Mouse (Mus musculus) heart, embryonic 11.5 days (tissue): ENCODE measurements around the gene Glis1. TPM values are rescaled to one million over a fixed set of nuclear protein-coding genes. Genes with fewer than 3 reads are reported as not detected.
A peak's percentile ranks its signal among the peaks of the same experiment; 100 is the strongest.

Source experiments
- ATAC-seq: fragments of 200-750 bp; cut with Nextera tagmentation; replicated peaks from 2 replicates; pipeline ENCODE4 v1.8.0; 2017; ENCODE audit warnings: moderate library complexity; ENCODE audit not compliant: insufficient number of reproducible peaks, low FRiP score, low TSS enrichment
- H3K27ac ChIP-seq: fragments of 300-500 bp; sonication (generic); 2 replicates; pipeline ENCODE4 v1.5.1; 2014; ENCODE audit warnings: mild to moderate bottlenecking, low read depth, low read length
- H3K27me3 ChIP-seq: fragments of 300-500 bp; sonication (generic); 2 replicates; pipeline ENCODE4 v1.6.1; 2014; ENCODE audit warnings: mild to moderate bottlenecking, low read length, mixed read lengths; ENCODE audit not compliant: control insufficient read depth, insufficient read depth
- H3K36me3 ChIP-seq: fragments of 300-500 bp; sonication (generic); 2 replicates; pipeline ENCODE4 v1.6.1; 2014; ENCODE audit warnings: mild to moderate bottlenecking, low read length, moderate library complexity, mixed read lengths; ENCODE audit not compliant: control insufficient read depth, insufficient read depth
- H3K4me1 ChIP-seq: fragments of 300-500 bp; sonication (generic); 2 replicates; pipeline ENCODE4 v1.6.1; 2014; ENCODE audit warnings: low read length; ENCODE audit not compliant: control insufficient read depth, insufficient read depth
- H3K4me2 ChIP-seq: fragments of 300-500 bp; sonication (generic); 2 replicates; pipeline ENCODE4 v1.6.1; 2014; ENCODE audit warnings: mild to moderate bottlenecking, moderate library complexity
- H3K4me3 ChIP-seq: fragments of 300-500 bp; sonication (generic); 2 replicates; pipeline ENCODE4 v1.5.1; 2014; ENCODE audit warnings: low read depth, low read length
- H3K9ac ChIP-seq: fragments of 300-500 bp; sonication (generic); 2 replicates; pipeline ENCODE4 v1.6.1; 2014; ENCODE audit warnings: mild to moderate bottlenecking, low read depth, low read length, moderate library complexity
- H3K9me3 ChIP-seq: fragments of 300-500 bp; sonication (generic); replicated peaks from 2 replicates; pipeline ENCODE4 v1.6.1; 2016; ENCODE audit warnings: low read length; ENCODE audit not compliant: control insufficient read depth
- WGBS: fragments of 180-500 bp; shearing (Covaris S2); extraction: QIAGEN DNeasy Blood & Tissue Kit; methylation state at CpG from one replicate; pipeline ENCODE4 v1.1.7; 2014; ENCODE audit not compliant: insufficient replicate concordance; 5-methylcytosine and 5-hydroxymethylcytosine counted together
- polyA plus RNA-seq: library from polyadenylated mRNA; unstranded; fragments of >200 nt; fragmentation: Nextera tagmentation; extraction: Ambion mirVana; gene quantifications from 2 replicates; pipeline ENCODE4 v1.2.1, GENCODE M21; 2014

Glis1 gene
- polyA plus RNA-seq, 1 experiment from 2014 or later, result 0.94 TPM

GRCm38 (mm10) chr4:107442288-107442687 is 7.9 kb downstream of the Glis1 start:
- Histone ChIP-seq H3K4me3 (no peak overlapping the region), H3K9ac (no peak overlapping the region), H3K36me3 (no peaks in the 10 kb centered on the region), H3K4me2 (no peak overlapping the region), H3K4me1 (no peaks in the 10 kb centered on the region), H3K9me3 (no peaks in the 10 kb centered on the region; the same call in 1 of the 2 replicates), H3K27ac (no peak overlapping the region), H3K27me3 (peaks cover 46% of the 10 kb centered on the region)
- ATAC-seq, result no peak
- 75% methylated on average over 11 of the region's 11 CpGs for WGBS

GRCm38 (mm10) chr4:107442891-107443483 is 8.6 kb downstream of the Glis1 start:
- Histone ChIP-seq H3K4me3 (no peak overlapping the region), H3K27me3 (peaks cover 39% of the 10 kb centered on the region)
- ATAC-seq, result no peak

GRCm38 (mm10) chr4:107443621-107444020 is 9.2 kb downstream of the Glis1 start:
- Histone ChIP-seq H3K36me3 (no peaks in the 10 kb centered on the region), H3K4me1 (no peaks in the 10 kb centered on the region), H3K9me3 (no peaks in the 10 kb centered on the region; the same call in 1 of the 2 replicates), H3K9ac (no peak overlapping the region), H3K27me3 (peaks cover 32% of the 10 kb centered on the region), H3K27ac (no peak overlapping the region), H3K4me2 (no peak overlapping the region), H3K4me3 (no peak overlapping the region)
- ATAC-seq, result no peak
- WGBS, result 66% methylated on average over 11 of the region's 11 CpGs

More at GRCm38 (mm10) chr4:107442891-107443483, 8.6 kb downstream of the Glis1 start:
- no peak overlapping the region for H3K27ac ChIP-seq
- no peaks in the 10 kb centered on the region for H3K36me3 ChIP-seq
- WGBS, result 62% methylated on average over 16 of the region's 16 CpGs
- no peaks in the 10 kb centered on the region; the same call in 1 of the 2 replicates for H3K9me3 ChIP-seq
- H3K4me1 ChIP-seq, result no peaks in the 10 kb centered on the region
- H3K9ac ChIP-seq, result no peak overlapping the region
- H3K4me2 ChIP-seq, result no peak overlapping the region

- Histone ChIP-seq H3K36me3 (no peaks in the 10 kb centered on the region), H3K27me3 (peaks cover 17% of the 10 kb centered on the region), H3K4me1 (no peaks in the 10 kb centered on the region), H3K4me2 (no peak overlapping the region), H3K9ac (no peak overlapping the region), H3K4me3 (no peak overlapping the region), H3K27ac (no peak overlapping the region), H3K9me3 (no peaks in the 10 kb centered on the region; the same call in 1 of the 2 replicates)
- ATAC-seq, result no peak
- 84% methylated on average over 6 of the region's 6 CpGs for WGBS
Observed at GRCm38 (mm10) chr4:107448481-107448880, 14.1 kb downstream of the Glis1 start.

DNA sequence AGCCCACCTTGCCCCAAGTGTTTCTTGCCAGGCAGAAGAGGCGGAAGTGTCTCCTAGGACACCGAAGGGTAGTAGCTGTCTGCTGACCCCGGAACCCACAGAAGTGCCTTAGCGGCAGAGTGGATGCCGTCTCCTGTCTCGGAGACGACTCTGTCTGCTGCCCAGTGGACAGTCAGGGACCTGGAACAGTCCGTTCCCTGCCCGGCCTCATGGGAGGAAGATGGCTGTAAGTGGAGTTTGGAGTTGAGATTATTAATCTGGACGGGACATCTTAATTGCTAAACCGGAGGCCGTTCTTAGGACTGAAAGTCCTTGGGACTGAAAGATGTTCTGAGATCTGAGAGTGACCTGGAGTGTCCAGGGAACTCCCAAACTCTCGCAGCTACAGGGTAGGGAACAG is 15.1 kb downstream of the Glis1 start:
- H3K4me1 ChIP-seq, result no peaks in the 10 kb centered on the region
- ATAC-seq, result no peak
- no peaks in the 10 kb centered on the region for H3K36me3 ChIP-seq
- H3K4me2 ChIP-seq, result no peak overlapping the region
- H3K9ac ChIP-seq, result no peak overlapping the region
- no peak overlapping the region for H3K27ac ChIP-seq
- H3K27me3 ChIP-seq, result peaks cover 14% of the 10 kb centered on the region
- H3K9me3 ChIP-seq, result no peaks in the 10 kb centered on the region; the same call in 1 of the 2 replicates
- WGBS, result 75% methylated on average over 13 of the region's 13 CpGs
- no peak overlapping the region for H3K4me3 ChIP-seq

DNA sequence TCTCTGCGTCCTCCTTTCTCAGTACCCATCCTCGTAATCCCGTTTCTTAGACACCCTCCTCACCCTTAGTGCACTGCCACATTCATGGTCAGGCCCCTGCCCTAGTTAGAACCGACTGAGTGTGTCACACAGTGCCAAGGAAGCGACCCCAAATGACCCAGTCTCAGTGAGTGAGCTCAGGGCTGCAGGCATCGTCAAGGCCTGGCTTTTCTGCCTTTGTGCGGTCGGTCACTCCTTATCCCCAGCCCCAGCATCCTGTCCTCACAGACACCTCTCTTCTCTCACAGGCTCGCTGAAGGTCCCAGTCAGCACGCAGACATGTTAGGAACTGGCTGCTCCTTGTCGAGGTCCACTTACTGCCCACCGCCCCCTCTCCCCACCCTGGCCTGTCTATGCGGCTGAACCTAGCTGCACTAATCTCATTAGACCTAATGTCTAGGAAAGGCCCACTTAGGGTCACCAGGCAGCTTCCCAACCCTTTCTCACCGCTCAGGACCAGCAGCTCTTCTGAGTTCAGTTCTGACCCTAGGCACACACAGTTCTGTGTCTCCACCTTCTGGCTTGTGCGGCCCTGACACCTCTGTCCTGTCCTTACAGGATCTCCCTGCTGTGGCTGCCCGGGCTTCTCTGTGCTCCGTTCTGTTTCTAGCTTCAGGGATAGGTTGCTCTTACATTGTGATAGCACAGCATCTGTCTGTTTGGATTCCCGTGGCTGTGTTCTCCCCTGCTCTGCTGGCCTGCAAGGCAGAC is 18.1 kb downstream of the Glis1 start:
- H3K9ac ChIP-seq, result no peak overlapping the region
- 65% methylated on average over 18 of the region's 18 CpGs for WGBS
- H3K27me3 ChIP-seq, result peaks cover 3% of the 10 kb centered on the region; the same call in 1 of the 2 replicates
- no peak for ATAC-seq
- H3K4me3 ChIP-seq, result no peak overlapping the region
- H3K27ac ChIP-seq, result no peak overlapping the region
- no peak overlapping the region for H3K4me2 ChIP-seq
- H3K36me3 ChIP-seq, result no peaks in the 10 kb centered on the region
- H3K9me3 ChIP-seq, result no peaks in the 10 kb centered on the region
- no peaks in the 10 kb centered on the region; the same call in 1 of the 2 replicates for H3K4me1 ChIP-seq

DNA sequence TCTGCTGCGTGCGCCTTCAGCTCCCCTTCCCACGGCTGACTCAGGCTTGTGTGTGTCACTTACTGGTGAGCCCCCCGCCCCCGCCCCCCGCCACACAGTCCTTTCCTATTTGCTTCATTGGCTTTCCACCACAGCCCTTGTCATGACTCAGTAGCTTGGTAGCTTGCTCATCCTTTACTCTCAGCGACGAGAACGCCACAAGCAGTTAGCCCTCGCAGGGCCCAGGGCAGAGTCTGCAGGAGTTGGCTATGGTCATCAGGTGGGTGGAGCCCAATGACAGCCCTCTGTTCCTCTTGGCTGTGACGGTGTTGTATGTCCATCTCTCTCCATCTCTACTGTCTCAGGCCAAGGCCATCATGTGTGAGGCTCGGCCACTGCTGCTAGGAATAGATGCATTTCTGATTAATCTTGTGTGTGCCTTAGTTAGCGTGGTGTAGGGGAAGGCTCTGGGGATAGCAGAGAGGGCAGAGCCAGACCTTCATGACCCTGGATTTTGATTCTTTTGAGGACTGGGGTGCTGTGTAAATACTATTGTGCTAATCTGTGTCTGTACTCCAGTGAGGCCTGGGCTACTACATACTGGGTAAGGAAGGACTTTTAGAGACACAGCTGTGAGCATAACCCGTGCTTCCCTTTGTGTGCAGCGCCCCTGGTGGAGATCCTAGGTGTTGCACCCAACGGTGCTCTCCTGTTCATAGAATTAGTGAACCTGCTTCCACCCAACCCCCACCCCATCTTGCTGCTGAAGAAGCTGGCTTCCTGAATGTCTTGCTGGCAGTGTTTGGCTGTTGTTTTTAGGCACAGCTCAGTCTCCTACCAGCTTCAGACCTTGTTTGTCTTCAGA is 19.0 kb downstream of the Glis1 start:
- ATAC-seq, result 0 out of 2 replicates have a peak, but pooled peaks have one; percentile 57
- Histone ChIP-seq H3K9ac (no peak overlapping the region), H3K27ac (no peak overlapping the region), H3K27me3 (peaks cover 3% of the 10 kb centered on the region; the same call in 1 of the 2 replicates), H3K36me3 (no peaks in the 10 kb centered on the region), H3K9me3 (no peaks in the 10 kb centered on the region), H3K4me2 (no peak overlapping the region), H3K4me1 (peaks cover 5% of the 10 kb centered on the region; the same call in 1 of the 2 replicates), H3K4me3 (no peak overlapping the region)
- WGBS, result 55% methylated on average over 16 of the region's 16 CpGs

- Histone ChIP-seq H3K4me3 (no peak overlapping the region), H3K27ac (no peak overlapping the region), H3K4me1 (peaks cover 5% of the 10 kb centered on the region; the same call in 1 of the 2 replicates), H3K9me3 (no peaks in the 10 kb centered on the region), H3K9ac (no peak overlapping the region), H3K27me3 (peaks cover 3% of the 10 kb centered on the region; the same call in 1 of the 2 replicates), H3K36me3 (no peaks in the 10 kb centered on the region), H3K4me2 (peak overlapping the region; percentile 5)
- WGBS, result 50% methylated on average over 12 of the region's 12 CpGs
- ATAC-seq, result 0 out of 2 replicates have a peak, but pooled peaks have one; percentile 60
Observed at GRCm38 (mm10) chr4:107457602-107458001, 23.2 kb downstream of the Glis1 start.
